Mouse (Mus musculus): ENCODE data around the gene B3galt4.

DNA sequence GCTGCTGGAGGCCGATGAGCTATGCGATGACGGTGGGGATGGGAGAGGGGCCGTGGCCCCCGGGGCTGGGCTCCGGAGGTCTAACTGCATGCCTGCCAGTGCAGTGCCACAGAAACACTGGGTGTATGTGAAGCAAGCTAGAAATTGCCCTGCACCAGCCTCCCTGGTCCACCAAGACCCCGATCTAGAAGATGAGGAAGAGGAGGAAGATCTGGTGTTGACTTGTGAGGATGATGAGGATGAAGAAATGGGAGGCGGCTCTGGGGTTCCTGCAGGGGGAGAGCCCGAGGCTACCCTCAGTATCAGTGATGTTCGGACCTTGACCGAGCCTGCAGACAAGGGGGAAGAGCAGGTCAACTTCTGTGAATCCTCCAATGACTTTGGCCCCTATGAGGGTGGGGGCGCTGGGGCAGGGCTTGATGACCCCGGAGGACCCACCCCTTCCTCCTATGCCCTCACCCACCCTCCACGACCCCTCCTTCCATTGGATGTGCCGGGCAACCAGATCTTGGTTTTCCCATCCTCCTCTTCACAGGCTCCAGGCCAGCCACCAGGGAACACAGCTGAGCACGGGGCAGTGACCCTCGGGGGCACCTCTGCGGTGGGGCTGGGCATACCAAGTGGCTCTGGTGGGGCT is 33.5 kb downstream of the B3galt4 start:
- TF ChIP-seq CTCF (IDR thresholded peaks at IDR 0.05; ENCODE audit: low read depth) (no peak), EP300 (optimal IDR thresholded peaks at IDR 0.05) (no peak)

Measured in stomach, postnatal 0 days (tissue).